Comparison of ENCODE assay signal across 15 mouse cellular contexts in genomic region chr1:140444394-140444793, GRCm38 (mm10).
"Had no signal": no experiment of that assay in that cellular context is flagged by ENCODE, and none has a peak within 500 bp of the region (broad histone marks: within the 10 kb centered on the region; RNA-seq: fewer than 3 reads in every experiment).

No protein-coding gene starts in this region.

- H3K9ac ChIP-seq: neural tube, embryonic 15.5 days; stomach, embryonic 15.5 days had no signal

- H3K4me2 ChIP-seq: neural tube, embryonic 15.5 days; stomach, embryonic 15.5 days had no signal

- H3K9me3 ChIP-seq: neural tube, embryonic 15.5 days; stomach, embryonic 15.5 days had no signal

- DNase-seq: retina, postnatal 1 day; right cerebral cortex, adult 18-20 months; right cerebral cortex, postnatal 14 days; right cerebral cortex, postnatal 25 days; right cerebral cortex, postnatal 4 days; spleen, adult 18-20 months; thymus, adult 18-20 months; thymus, adult 2 months; thymus, postnatal 14 days; thymus, postnatal 25 days; thymus, postnatal 36 days; thymus, postnatal 4 days had no signal

- H3K4me1 ChIP-seq: neural tube, embryonic 15.5 days; stomach, embryonic 15.5 days had no signal

- H3K27ac ChIP-seq: neural tube, embryonic 15.5 days; stomach, embryonic 15.5 days; stomach, postnatal 0 days had no signal

- H3K36me3 ChIP-seq: neural tube, embryonic 15.5 days; stomach, embryonic 15.5 days had no signal

- H3K4me3 ChIP-seq: neural tube, embryonic 15.5 days; stomach, embryonic 15.5 days had no signal

- H3K27me3 ChIP-seq: neural tube, embryonic 15.5 days; stomach, embryonic 15.5 days had no signal
